Mouse (Mus musculus) neural tube, embryonic 13.5 days (tissue): ENCODE data around the gene Zic2. TPM values are rescaled to one million over a fixed set of nuclear protein-coding genes. Genes with fewer than 3 reads are reported as not detected.
"Not testable (repeated sequence)": the region's sequence is repeated elsewhere in the genome, so short reads cannot be mapped to it uniquely, and the experiment has no call there.

Source experiments
- ATAC-seq: fragments of 200-750 bp; cut with Nextera tagmentation; 2 replicates; pipeline ENCODE4 v1.8.0; 2017; ENCODE audit warnings: low read depth, mild to moderate bottlenecking, moderate TSS enrichment, moderate library complexity
- H3K27ac ChIP-seq: fragments of 300-500 bp; sonication (generic); replicated peaks from 2 replicates; pipeline ENCODE4 v1.5.1; 2015; ENCODE audit warnings: moderate library complexity, mild to moderate bottlenecking, inconsistent platforms
- H3K27me3 ChIP-seq: fragments of 300-500 bp; sonication (generic); 2 replicates; pipeline ENCODE4 v1.6.1; 2015; ENCODE audit warnings: mild to moderate bottlenecking, inconsistent platforms
- H3K36me3 ChIP-seq: fragments of 300-500 bp; sonication (generic); 2 replicates; pipeline ENCODE4 v1.6.1; 2015; ENCODE audit warnings: mild to moderate bottlenecking, inconsistent platforms
- H3K4me1 ChIP-seq: fragments of 300-500 bp; sonication (generic); replicated peaks from 2 replicates; pipeline ENCODE4 v1.6.1; 2015; ENCODE audit warnings: inconsistent platforms
- H3K4me2 ChIP-seq: fragments of 300-500 bp; sonication (generic); 2 replicates; pipeline ENCODE4 v1.6.1; 2015; ENCODE audit warnings: inconsistent platforms, mild to moderate bottlenecking, moderate library complexity
- H3K4me3 ChIP-seq: fragments of 300-500 bp; sonication (generic); 2 replicates; pipeline ENCODE4 v1.5.1; 2015; ENCODE audit warnings: mild to moderate bottlenecking, inconsistent platforms
- H3K9ac ChIP-seq: fragments of 300-500 bp; sonication (generic); 2 replicates; pipeline ENCODE4 v1.6.1; 2015; ENCODE audit warnings: moderate library complexity, mild to moderate bottlenecking, inconsistent platforms
- H3K9me3 ChIP-seq: fragments of 300-500 bp; sonication (generic); 2 replicates; pipeline ENCODE4 v1.6.1; 2016; ENCODE audit warnings: inconsistent platforms
- WGBS: fragments of 180-500 bp; shearing (Covaris S2); methylation state at CpG from one replicate; pipeline ENCODE4 v1.1.7; 2015; 5-methylcytosine and 5-hydroxymethylcytosine counted together
- polyA plus RNA-seq: library from polyadenylated mRNA; unstranded; fragments of >200 nt; fragmentation: Nextera tagmentation; extraction: Ambion mirVana; gene quantifications from 2 replicates; pipeline ENCODE4 v1.2.1, GENCODE M21; 2015

Zic2 gene
- polyA plus RNA-seq, 1 experiment from 2014 or later: 8.2 TPM

DNA sequence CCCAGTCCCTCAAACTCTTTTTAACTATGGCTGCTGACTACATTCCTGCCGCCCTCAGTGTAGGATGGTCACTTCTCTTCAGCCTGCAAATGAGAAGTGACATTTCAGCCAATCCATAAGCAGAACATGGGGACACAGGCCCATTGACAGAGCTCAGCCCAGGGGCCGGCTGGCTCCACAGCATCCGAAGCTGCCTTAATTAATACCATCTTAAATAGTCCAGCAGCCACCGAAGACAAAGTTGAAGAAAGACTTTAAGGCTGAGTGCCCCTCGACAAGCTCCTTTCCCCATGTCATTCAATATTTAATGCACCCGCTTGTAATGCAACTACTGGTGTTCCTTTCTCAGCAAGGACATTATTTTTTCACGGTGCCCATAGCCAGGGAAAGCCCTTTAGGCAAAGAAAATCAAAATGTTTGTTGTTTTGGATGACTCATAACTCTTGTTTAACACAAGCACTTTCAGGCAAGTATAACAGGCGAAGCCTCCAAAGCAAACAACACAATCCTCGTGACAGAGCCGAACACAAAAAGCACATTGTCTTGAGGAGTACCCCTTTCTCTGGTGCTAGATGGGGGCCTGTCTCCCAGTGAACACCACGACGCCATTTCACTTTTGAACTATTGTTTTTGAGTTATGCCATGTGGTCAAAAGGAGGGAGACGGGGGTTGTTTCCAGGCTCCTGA is 22.4 kb upstream of the Zic2 start:
- Histone ChIP-seq H3K36me3 (no peaks in the 10 kb centered on the region), H3K9ac (peak overlapping the region; percentile 55), H3K4me2 (peak overlapping the region; percentile 49), H3K4me3 (no peak overlapping the region), H3K9me3 (no peaks in the 10 kb centered on the region), H3K27ac (peak overlapping the region; percentile 75), H3K27me3 (peaks cover 86% of the 10 kb centered on the region), H3K4me1 (peaks cover 47% of the 10 kb centered on the region)
- WGBS: 8% methylated on average over 13 of the region's 13 CpGs
- peak; percentile 45 for ATAC-seq

DNA sequence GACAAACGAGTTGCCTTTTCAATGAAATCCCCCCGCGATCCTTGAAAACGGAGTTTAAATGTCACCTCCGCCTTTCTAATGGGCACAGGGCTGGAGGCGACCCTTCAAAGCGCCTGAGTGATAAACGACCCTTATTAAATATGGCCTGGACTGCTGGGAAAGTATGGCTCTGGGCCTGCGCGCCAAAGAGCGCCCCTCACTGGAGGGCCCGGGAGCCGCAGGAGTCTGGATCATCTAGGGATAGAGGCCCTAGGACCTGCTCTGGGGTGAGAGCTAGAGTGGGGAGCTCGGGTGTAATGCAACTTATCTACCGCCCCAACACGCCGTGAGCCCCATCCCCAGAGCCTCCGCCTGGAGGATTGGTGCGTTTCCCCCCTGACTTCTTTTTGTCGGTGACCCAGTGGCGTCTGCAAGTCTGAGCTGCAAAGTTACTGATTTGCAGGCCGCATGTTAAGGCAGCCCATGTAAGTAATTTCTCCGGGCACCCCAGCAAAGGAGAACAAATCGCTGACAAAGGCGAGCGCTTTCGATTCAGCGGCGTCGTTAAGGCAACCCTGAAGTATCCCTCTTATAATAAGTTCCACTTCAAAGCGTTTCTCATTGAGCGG is 21.7 kb upstream of the Zic2 start:
- H3K4me3 ChIP-seq: peak overlapping the region; percentile 17; the same call in 1 of the 2 replicates
- H3K36me3 ChIP-seq: no peaks in the 10 kb centered on the region
- peak overlapping the region; percentile 55 for H3K9ac ChIP-seq
- H3K4me2 ChIP-seq: peak overlapping the region; percentile 49
- peak; percentile 80 for ATAC-seq
- H3K27ac ChIP-seq: peak overlapping the region; percentile 75
- H3K27me3 ChIP-seq: peaks cover 82% of the 10 kb centered on the region
- 2% methylated on average over 32 of the region's 32 CpGs for WGBS
- H3K9me3 ChIP-seq: no peaks in the 10 kb centered on the region
- H3K4me1 ChIP-seq: peaks cover 47% of the 10 kb centered on the region

DNA sequence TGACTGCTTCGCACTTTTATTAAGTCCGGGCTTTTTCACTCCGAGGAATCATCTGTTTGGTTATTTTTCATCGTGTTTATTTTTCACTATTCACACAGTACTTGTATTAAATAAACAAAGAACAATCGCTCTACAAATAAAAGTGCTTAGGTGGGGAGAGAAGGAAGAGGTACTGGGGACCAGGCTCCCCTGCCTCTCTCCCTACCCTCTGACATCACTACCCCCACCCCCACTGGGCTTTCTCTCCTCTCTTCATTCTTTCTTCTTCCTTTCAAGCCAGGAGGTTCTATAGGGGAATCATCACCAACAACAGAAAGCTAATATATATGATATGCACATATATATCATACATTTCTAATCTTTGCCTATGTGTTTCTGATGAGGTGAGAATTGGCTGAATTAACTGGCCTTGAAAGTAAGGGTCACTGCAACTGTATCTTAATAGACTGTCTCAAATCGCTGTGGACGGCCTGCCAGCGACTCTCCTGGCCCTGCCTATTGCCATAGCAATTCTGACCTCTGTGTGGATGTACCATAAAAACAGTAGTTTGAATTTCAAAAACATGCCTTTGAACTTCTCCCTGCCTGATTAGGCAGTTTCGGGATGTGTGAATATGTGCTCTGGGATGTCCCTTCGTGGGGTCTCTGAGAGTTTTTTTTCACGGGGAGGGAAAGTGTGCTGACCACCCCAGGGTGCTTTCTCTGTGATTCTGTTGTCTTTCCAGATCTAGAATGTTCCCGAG is 21.1 kb upstream of the Zic2 start:
- peak overlapping the region; percentile 49 for H3K4me2 ChIP-seq
- H3K4me3 ChIP-seq: peak overlapping the region; percentile 17; the same call in 1 of the 2 replicates
- peaks cover 47% of the 10 kb centered on the region for H3K4me1 ChIP-seq
- no peak overlapping the region for H3K9ac ChIP-seq
- peaks cover 80% of the 10 kb centered on the region for H3K27me3 ChIP-seq
- 3% methylated on average over 12 of the region's 12 CpGs for WGBS
- no peaks in the 10 kb centered on the region for H3K36me3 ChIP-seq
- H3K9me3 ChIP-seq: no peaks in the 10 kb centered on the region
- ATAC-seq: peak; percentile 46
- H3K27ac ChIP-seq: peak overlapping the region; percentile 18; the same call in 1 of the 2 replicates

DNA sequence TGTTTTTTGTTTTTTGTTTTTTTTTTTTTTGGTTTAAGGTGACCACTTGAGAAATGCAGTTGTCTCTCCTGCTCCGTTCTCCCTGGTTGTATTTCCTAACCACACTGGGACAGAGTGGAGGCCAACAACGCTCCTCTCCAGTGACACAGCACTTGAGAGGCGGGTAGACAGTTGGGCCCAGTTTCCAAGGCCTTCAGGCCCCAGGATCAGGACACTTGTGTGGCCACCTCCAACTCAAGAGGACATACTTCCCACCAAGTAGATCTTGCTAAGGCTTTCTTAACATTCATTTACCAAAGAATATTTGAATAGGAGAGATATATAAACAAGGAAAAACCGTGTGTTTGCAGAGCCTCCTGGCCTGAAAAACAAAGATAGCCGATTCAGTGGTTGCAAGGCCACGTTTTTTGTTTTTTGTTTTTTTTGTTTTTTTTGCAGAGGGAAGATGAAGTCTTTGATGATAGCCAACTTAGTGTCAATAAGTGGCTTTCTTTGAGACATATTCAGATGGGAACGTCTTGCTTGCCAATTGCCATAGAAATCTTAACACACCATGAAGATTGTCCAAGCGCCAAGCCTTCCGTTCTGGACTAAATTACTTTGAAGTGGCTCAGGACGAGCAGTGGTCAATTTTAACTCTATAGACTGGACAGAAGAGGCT is 20.2 kb upstream of the Zic2 start:
- Histone ChIP-seq H3K27me3 (peaks cover 77% of the 10 kb centered on the region), H3K36me3 (no peaks in the 10 kb centered on the region), H3K27ac (0 out of 2 replicates have a peak overlapping the region, but pooled peaks have one; percentile 28), H3K4me3 (no peak overlapping the region), H3K4me2 (no peak overlapping the region), H3K9me3 (no peaks in the 10 kb centered on the region), H3K4me1 (peaks cover 42% of the 10 kb centered on the region), H3K9ac (no peak overlapping the region)
- no peak for ATAC-seq
- 17% methylated on average over 10 of the region's 10 CpGs for WGBS

DNA sequence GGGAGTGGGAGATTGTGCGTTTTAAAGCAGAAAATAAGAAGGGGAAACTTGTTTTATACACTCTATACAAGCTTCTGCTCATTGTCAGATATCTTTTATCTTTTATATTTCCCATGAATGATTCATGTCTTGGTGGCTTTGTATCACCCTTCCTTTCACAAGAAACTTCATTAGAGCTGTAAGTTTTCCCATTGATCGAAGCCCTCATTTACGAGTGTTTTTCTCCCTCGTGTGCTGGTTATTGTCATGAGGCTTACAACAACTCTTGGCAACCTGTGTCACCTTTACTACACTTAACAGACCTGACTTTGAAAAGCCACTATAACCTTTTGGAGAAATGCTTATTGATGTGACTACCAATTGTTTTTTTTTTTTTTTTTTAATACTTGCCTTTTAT is 19.7 kb upstream of the Zic2 start:
- Histone ChIP-seq H3K4me2 (no peak overlapping the region), H3K4me1 (peaks cover 37% of the 10 kb centered on the region), H3K9me3 (no peaks in the 10 kb centered on the region), H3K4me3 (no peak overlapping the region), H3K36me3 (no peaks in the 10 kb centered on the region), H3K9ac (no peak overlapping the region), H3K27me3 (peaks cover 77% of the 10 kb centered on the region), H3K27ac (no peak overlapping the region)
- WGBS: 15% methylated on average over 4 of the region's 4 CpGs
- no peak for ATAC-seq

DNA sequence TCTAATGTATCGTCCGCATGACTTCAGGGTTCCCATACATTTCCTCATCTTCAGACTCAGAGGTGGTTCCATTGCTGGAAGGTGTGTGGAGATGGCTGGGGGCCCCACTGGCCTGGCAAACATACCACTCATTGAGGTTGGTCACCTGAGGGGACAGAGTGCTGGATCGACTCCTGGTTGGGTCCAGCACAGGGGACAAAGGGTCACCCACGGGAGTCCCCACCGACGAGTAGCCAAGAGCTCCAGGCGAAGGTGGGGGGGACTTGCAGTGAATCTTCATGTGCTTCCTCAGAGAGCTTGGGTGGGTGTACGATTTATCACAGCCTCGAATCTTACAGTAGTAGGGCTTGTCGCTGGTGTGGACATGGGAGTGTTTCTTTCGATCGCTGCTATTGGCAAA is 15.9 kb upstream of the Zic2 start:
- Histone ChIP-seq H3K4me1 (peaks cover 14% of the 10 kb centered on the region), H3K27me3 (peaks cover 74% of the 10 kb centered on the region)
- not testable (repeated sequence) for H3K36me3 ChIP-seq, H3K4me2 ChIP-seq, H3K4me3 ChIP-seq, H3K27ac ChIP-seq, ATAC-seq, H3K9ac ChIP-seq, H3K9me3 ChIP-seq
- WGBS: 71% methylated on average over 12 of the region's 12 CpGs

DNA sequence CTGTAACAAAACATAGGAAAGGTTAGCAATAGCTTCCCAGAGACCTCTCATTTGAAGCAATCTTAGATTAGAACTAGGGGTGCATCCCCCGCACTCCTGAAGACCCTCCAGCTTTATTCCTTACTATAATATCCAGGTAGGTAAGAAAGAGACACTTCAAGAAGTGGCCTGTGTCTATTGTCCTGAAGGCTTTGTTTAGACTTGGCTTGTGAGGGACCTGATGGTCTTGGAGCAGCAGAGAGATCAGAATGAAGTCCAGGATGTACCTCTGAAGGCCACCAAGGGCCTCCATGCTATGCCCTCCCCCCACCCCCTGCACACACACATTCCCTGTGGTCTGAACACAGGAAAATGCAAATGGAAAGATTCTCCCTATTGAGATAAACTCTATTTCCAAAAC is 15.5 kb upstream of the Zic2 start:
- Histone ChIP-seq H3K36me3 (no peaks in the 10 kb centered on the region), H3K4me2 (peak overlapping the region; percentile 39), H3K27ac (0 out of 2 replicates have a peak overlapping the region, but pooled peaks have one; percentile 23), H3K9me3 (no peaks in the 10 kb centered on the region), H3K4me1 (peaks cover 16% of the 10 kb centered on the region), H3K4me3 (peak overlapping the region; percentile 17; the same call in 1 of the 2 replicates), H3K27me3 (peaks cover 74% of the 10 kb centered on the region), H3K9ac (0 out of 2 replicates have a peak overlapping the region, but pooled peaks have one; percentile 18)
- ATAC-seq: no peak
- WGBS: 75% methylated on average over 1 of the region's 1 CpGs

DNA sequence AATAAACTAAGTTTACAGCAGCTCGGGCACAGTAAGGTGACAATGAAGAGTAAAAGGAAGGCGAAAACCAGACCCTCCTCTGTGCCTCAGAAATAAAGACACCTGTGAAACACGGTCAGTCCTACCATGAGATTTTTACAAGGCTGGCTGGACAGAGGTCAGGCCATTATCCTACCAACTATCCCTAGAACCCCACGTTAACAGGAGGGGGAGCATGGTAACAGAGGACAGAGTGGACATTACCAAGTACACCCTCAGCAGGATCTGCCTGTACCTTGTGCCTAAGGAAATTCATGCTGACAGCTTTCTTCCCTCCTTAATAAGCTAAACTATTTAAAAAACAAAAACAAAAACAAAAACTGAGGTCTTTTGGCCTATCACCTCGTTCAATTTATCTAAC is 15.0 kb upstream of the Zic2 start:
- Histone ChIP-seq H3K4me3 (peak overlapping the region; percentile 17), H3K27me3 (peaks cover 74% of the 10 kb centered on the region), H3K4me2 (peak overlapping the region; percentile 39), H3K9ac (0 out of 2 replicates have a peak overlapping the region, but pooled peaks have one; percentile 18), H3K4me1 (peaks cover 21% of the 10 kb centered on the region), H3K27ac (0 out of 2 replicates have a peak overlapping the region, but pooled peaks have one; percentile 23), H3K36me3 (no peaks in the 10 kb centered on the region), H3K9me3 (no peaks in the 10 kb centered on the region)
- ATAC-seq: no peak
- WGBS: 32% methylated on average over 5 of the region's 5 CpGs

DNA sequence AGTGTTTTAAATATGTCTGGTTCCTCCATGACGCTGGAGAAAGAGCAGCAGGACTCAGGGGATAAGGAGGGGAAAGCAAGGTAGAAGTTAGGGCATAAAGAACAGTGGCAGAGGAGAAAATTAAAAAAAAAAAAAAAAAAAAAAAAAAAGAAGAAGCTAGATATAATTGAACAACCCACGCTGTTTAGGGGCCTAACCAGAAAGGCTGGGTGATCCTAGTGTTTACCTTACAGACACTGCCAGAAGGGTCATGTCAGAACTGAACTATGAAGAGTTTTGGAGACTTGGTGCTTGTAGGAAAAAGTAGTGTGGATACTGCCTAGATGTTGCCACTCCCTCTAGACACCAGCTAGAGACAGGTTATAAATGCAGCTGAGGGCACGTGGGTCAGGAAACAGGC is 13.7 kb upstream of the Zic2 start:
- Histone ChIP-seq H3K9ac (peak overlapping the region; percentile 78; the same call in 1 of the 2 replicates), H3K4me1 (peaks cover 28% of the 10 kb centered on the region), H3K4me2 (peak overlapping the region; percentile 68), H3K36me3 (no peaks in the 10 kb centered on the region), H3K27ac (no peak overlapping the region), H3K27me3 (peaks cover 74% of the 10 kb centered on the region), H3K9me3 (no peaks in the 10 kb centered on the region), H3K4me3 (peak overlapping the region; percentile 52)
- ATAC-seq: no peak
- WGBS: 27% methylated on average over 3 of the region's 3 CpGs

DNA sequence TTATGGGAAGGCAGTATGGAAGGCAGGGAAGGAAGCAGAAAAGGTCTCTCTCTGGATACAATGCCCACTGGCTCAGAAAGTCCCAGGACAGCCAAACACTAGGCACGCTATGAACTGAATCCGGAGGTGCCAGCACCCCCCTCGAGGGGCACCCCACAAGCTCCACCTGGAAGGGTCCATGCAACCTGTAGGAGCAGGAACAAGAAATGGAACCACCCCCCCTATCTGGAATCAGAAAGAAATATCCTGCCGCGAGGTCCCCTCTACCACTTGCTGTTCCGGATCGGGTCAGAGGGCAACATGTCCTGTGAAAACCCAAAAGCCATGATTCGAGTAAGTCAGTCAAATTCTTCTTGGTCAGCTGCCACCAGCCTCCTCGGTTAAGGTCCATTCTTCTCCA is 13.3 kb upstream of the Zic2 start:
- peaks cover 78% of the 10 kb centered on the region for H3K27me3 ChIP-seq

DNA sequence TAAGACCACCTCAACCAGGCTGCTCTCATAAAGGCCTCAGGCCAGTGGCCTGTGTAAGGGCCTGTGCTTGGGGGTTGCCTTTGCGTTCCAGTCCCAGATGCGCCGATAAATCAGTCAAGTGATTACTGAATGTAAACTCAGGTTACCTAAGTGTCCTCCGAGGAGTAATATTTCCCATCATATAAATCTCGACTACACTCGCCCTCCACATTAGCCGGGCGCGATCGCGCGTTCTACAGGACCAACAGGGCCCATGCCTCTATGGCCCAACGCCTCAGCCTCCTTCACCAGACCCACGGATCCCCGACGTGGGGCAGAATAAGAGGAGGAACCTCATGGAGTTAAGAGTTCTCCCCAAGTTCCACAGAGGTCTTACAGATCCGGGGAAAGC is 12.6 kb upstream of the Zic2 start:
- H3K9me3 ChIP-seq: no peaks in the 10 kb centered on the region
- H3K4me3 ChIP-seq: peak overlapping the region; percentile 52
- no peaks in the 10 kb centered on the region for H3K36me3 ChIP-seq
- peak overlapping the region; percentile 78 for H3K9ac ChIP-seq
- H3K4me1 ChIP-seq: peaks cover 28% of the 10 kb centered on the region
- 5% methylated on average over 17 of the region's 17 CpGs for WGBS
- no peak for ATAC-seq
- peak overlapping the region; percentile 87 for H3K27ac ChIP-seq
- peaks cover 85% of the 10 kb centered on the region for H3K27me3 ChIP-seq
- peak overlapping the region; percentile 68 for H3K4me2 ChIP-seq

More for the DNA sequence above, 13.3 kb upstream of the Zic2 start:
- H3K4me1 ChIP-seq: peaks cover 28% of the 10 kb centered on the region
- no peaks in the 10 kb centered on the region for H3K9me3 ChIP-seq
- peak overlapping the region; percentile 68 for H3K4me2 ChIP-seq
- 6% methylated on average over 9 of the region's 9 CpGs for WGBS
- H3K4me3 ChIP-seq: peak overlapping the region; percentile 52
- peak overlapping the region; percentile 87 for H3K27ac ChIP-seq
- no peaks in the 10 kb centered on the region for H3K36me3 ChIP-seq
- peak overlapping the region; percentile 78 for H3K9ac ChIP-seq
- no peak for ATAC-seq
